9 mouse cellular contexts compared by ENCODE assay signal in genomic region chr19:41313663-41314062, GRCm38 (mm10). TPM values are rescaled to one million over a fixed set of nuclear protein-coding genes. Genes with fewer than 3 reads are reported as not detected.
DNase-seq lines count a peak whose midpoint lies in the region; ATAC-seq and TF ChIP-seq lines count a peak whose summit lies in the region.
"Had no signal": no experiment of that assay in that cellular context is flagged by ENCODE, and none has a peak within 500 bp of the region (broad histone marks: within the 10 kb centered on the region; RNA-seq: fewer than 3 reads in every experiment).

No protein-coding gene starts in this region.

- DNase-seq in liver, adult 2 months (ENCODE audit: extremely low read depth, low read depth, low spot score): peak; percentile 32
- no peak for DNase-seq in liver, embryonic 11.5 days (ENCODE audit: low spot score)
- DNase-seq in G1E (ENCODE audit: low spot score): peak; percentile 50
- DNase-seq in c-Kit-positive CD71-positive TER-119-negative erythroid progenitor cells, embryonic 14.5 days (ENCODE audit: low read depth): peak; percentile 39
- no peak for DNase-seq in ovary, adult 18-20 months (ENCODE audit: low spot score)
- no peak for DNase-seq in cerebellum, adult 11-12 months
- DNase-seq in left cerebral cortex, postnatal 36 days (ENCODE audit: low spot score in 2 of 2): no peak

- no peaks in the 10 kb centered on the region for H3K4me1 ChIP-seq in liver, adult 2 months (ENCODE audit: control insufficient read depth, insufficient read depth, low read length)
- H3K4me1 ChIP-seq in liver, embryonic 11.5 days (replicated peaks; ENCODE audit: control insufficient read depth, insufficient read depth, low read length): peaks cover 15% of the 10 kb centered on the region
- H3K4me1 ChIP-seq in G1E (ENCODE audit: insufficient read depth, low read depth, low read length): peaks cover 41% of the 10 kb centered on the region

- no peaks in the 10 kb centered on the region for H3K9me3 ChIP-seq in liver, embryonic 11.5 days (ENCODE audit: control insufficient read depth, low read length)
- no peaks in the 10 kb centered on the region for H3K9me3 ChIP-seq in G1E (replicated peaks)
- H3K9me3 ChIP-seq: hindbrain, embryonic 15.5 days had no signal

- no peak for TF ChIP-seq POLR2A in liver, adult 2 months (IDR thresholded peaks at IDR 0.05; ENCODE audit: extremely low read depth, insufficient read depth, low read length)

- H3K27me3 ChIP-seq in liver, adult 2 months (ENCODE audit: control insufficient read depth, insufficient read depth, low read length): no peaks in the 10 kb centered on the region
- H3K27me3 ChIP-seq in liver, embryonic 11.5 days (replicated peaks; ENCODE audit: control insufficient read depth, insufficient read depth, low read length): no peaks in the 10 kb centered on the region
- peaks cover 29% of the 10 kb centered on the region for H3K27me3 ChIP-seq in G1E (ENCODE audit: insufficient read depth, low read length)
- H3K27me3 ChIP-seq: hindbrain, embryonic 15.5 days had no signal

- peak; percentile 52 for TF ChIP-seq CTCF in liver, adult 2 months (IDR thresholded peaks at IDR 0.05; ENCODE audit: low read depth, low read length)
- no peak; the same call in 1 of the 2 replicates for TF ChIP-seq CTCF in G1E (IDR thresholded peaks at IDR 0.05; ENCODE audit: low read depth, low read length)

- H3K27ac ChIP-seq in liver, adult 2 months (replicated peaks; ENCODE audit: insufficient read depth, low read depth, low read length): no peak overlapping the region
- H3K27ac ChIP-seq in liver, embryonic 11.5 days (ENCODE audit: low read depth, low read length): no peak overlapping the region
- H3K27ac ChIP-seq: hindbrain, embryonic 15.5 days had no signal

- intact Hi-C loops in left cerebral cortex, postnatal 36 days (cut with DNase I): loop anchor here (10.0 kb wide), 2 partner anchors 301 to 451 kb away; no protein-coding TSS in a partner anchor

- H3K9ac ChIP-seq in liver, adult 2 months (ENCODE audit: low read depth, low read length): no peak overlapping the region
- no peak overlapping the region for H3K9ac ChIP-seq in liver, embryonic 11.5 days (ENCODE audit: low read depth, low read length)
- H3K9ac ChIP-seq: hindbrain, embryonic 15.5 days had no signal

- peaks cover 22% of the 10 kb centered on the region for H3K36me3 ChIP-seq in liver, adult 2 months (ENCODE audit: control insufficient read depth, insufficient read depth, low read length)
- H3K36me3 ChIP-seq in liver, embryonic 11.5 days (ENCODE audit: control insufficient read depth, insufficient read depth, low read length): no peaks in the 10 kb centered on the region
- no peaks in the 10 kb centered on the region for H3K36me3 ChIP-seq in G1E (replicated peaks)
- H3K36me3 ChIP-seq: hindbrain, embryonic 15.5 days had no signal

- no peak for ATAC-seq in liver, embryonic 11.5 days (replicated peaks; ENCODE audit: low FRiP score)
- ATAC-seq in G1E (ENCODE audit: extremely low read depth, insufficient number of reproducible peaks, low FRiP score, poor library complexity, severe bottlenecking): no peak
- peak; percentile 42 for ATAC-seq in neutrophil, adult 5-6 weeks (ENCODE audit: extremely low read depth, insufficient number of reproducible peaks, low FRiP score, poor library complexity, severe bottlenecking)

- 15% methylated on average over 6 of the region's 6 CpGs for WGBS in liver, adult 2 months
- WGBS in liver, embryonic 11.5 days: 15% methylated on average over 6 of the region's 6 CpGs

- H3K4me2 ChIP-seq in liver, embryonic 11.5 days: no peak overlapping the region
- H3K4me2 ChIP-seq: hindbrain, embryonic 15.5 days had no signal

- H3K79me2 ChIP-seq in liver, adult 2 months (ENCODE audit: control insufficient read depth, insufficient read depth, low read length): no peaks in the 10 kb centered on the region; the same call in 1 of the 2 replicates

- H3K4me3 ChIP-seq in liver, adult 2 months (ENCODE audit: insufficient read depth, low read depth, low read length): no peak overlapping the region
- H3K4me3 ChIP-seq in liver, embryonic 11.5 days (ENCODE audit: low read depth, low read length): no peak overlapping the region
- H3K4me3 ChIP-seq in G1E (ENCODE audit: low read depth, low read length): no peak overlapping the region
- H3K4me3 ChIP-seq: hindbrain, embryonic 15.5 days had no signal

RNA-seq across cellular contexts. Expression of gene Tm9sf3, which starts 49.9 kb away (rescaled TPM):
- total RNA-seq in liver, adult 2 months (2014; rRNA removed): 138 and 141 TPM in 2 replicates
- 41.7 and 47.2 TPM in 2 replicates for polyA plus RNA-seq in liver, adult 2 months (2012; rRNA removed)
- polyA plus RNA-seq in liver, embryonic 11.5 days (2014; fragmentation: Nextera tagmentation; extraction: Ambion mirVana): 112 and 134 TPM in 2 replicates
- total RNA-seq in G1E (2014; fragmentation: Nextera tagmentation): 107 and 118 TPM in 2 replicates
- total RNA-seq in G1E (2017): 218 and 236 TPM in 2 replicates
- 45.9 and 49.3 TPM in 2 replicates for polyA plus RNA-seq in G1E (2012)
- 202 and 206 TPM in 2 replicates for total RNA-seq in neutrophil, adult 5-6 weeks (2017)
- 100 to 1,000 TPM; 128 to 130 TPM for total RNA-seq in left cerebral cortex, postnatal 36 days (2021)

Comparison
In these comparisons a context has a peak if more than half of its experiments do, and no peak if none do; other contexts are left out.
1. DNase-seq: peak in liver, adult 2 months (single experiment), G1E (single experiment) and c-Kit-positive CD71-positive TER-119-negative erythroid progenitor cells, embryonic 14.5 days (single experiment); none in liver, embryonic 11.5 days (single experiment), ovary, adult 18-20 months (single experiment), cerebellum, adult 11-12 months (single experiment) and left cerebral cortex, postnatal 36 days (0 of 2).